Mouse (Mus musculus) forebrain, embryonic 15.5 days (tissue): ENCODE data around the gene Mbnl1. TPM values are rescaled to one million over a fixed set of nuclear protein-coding genes. Genes with fewer than 3 reads are reported as not detected.

Experiments used
- ATAC-seq: fragments of 200-750 bp; cut with Nextera tagmentation; replicated peaks from 2 replicates; pipeline ENCODE4 v1.8.0; 2017; ENCODE audit warnings: mild to moderate bottlenecking, moderate TSS enrichment, moderate library complexity
- H3K27ac ChIP-seq: fragments of 300-500 bp; sonication (generic); replicated peaks from 2 replicates; pipeline ENCODE4 v1.5.1; 2015; ENCODE audit warnings: mild to moderate bottlenecking, inconsistent platforms
- H3K27me3 ChIP-seq: fragments of 300-500 bp; sonication (generic); 2 replicates; pipeline ENCODE4 v1.6.1; 2015; ENCODE audit warnings: inconsistent platforms
- H3K36me3 ChIP-seq: fragments of 300-500 bp; sonication (generic); 2 replicates; pipeline ENCODE4 v1.6.1; 2015; ENCODE audit warnings: mild to moderate bottlenecking, inconsistent platforms
- H3K4me1 ChIP-seq: fragments of 300-500 bp; sonication (generic); 2 replicates; pipeline ENCODE4 v1.6.1; 2015; ENCODE audit warnings: inconsistent platforms
- H3K4me2 ChIP-seq: fragments of 300-500 bp; sonication (generic); replicated peaks from 2 replicates; pipeline ENCODE4 v1.6.1; 2015; ENCODE audit warnings: mild to moderate bottlenecking, inconsistent platforms
- H3K4me3 ChIP-seq: fragments of 300-500 bp; sonication (generic); 2 replicates; pipeline ENCODE4 v1.5.1; 2015; ENCODE audit warnings: mild to moderate bottlenecking, inconsistent platforms
- H3K9ac ChIP-seq: fragments of 300-500 bp; sonication (generic); replicated peaks from 2 replicates; pipeline ENCODE4 v1.6.1; 2015; ENCODE audit warnings: mild to moderate bottlenecking, inconsistent platforms
- H3K9me3 ChIP-seq: fragments of 300-500 bp; sonication (generic); 2 replicates; pipeline ENCODE4 v1.6.1; 2016; ENCODE audit warnings: inconsistent platforms
- WGBS: fragments of 180-500 bp; shearing (Covaris S2); methylation state at CpG from one replicate; pipeline ENCODE4 v1.1.7; 2015; ENCODE audit warnings: mixed read lengths; 5-methylcytosine and 5-hydroxymethylcytosine counted together
- polyA plus RNA-seq: library from polyadenylated mRNA; unstranded; fragments of >200 nt; fragmentation: Nextera tagmentation; extraction: Ambion mirVana; gene quantifications from 2 replicates; pipeline ENCODE4 v1.2.1, GENCODE M21; 2015

Mbnl1 gene
- polyA plus RNA-seq, 1 experiment from 2014 or later: 44.0 TPM

GRCm38 (mm10) chr3:60580699-60581098 is 108.1 kb downstream of the Mbnl1 start:
- whole genome bisulfite sequencing: 63% methylated on average over 5 of the region's 5 CpGs
- no peak overlapping the region for H3K9ac ChIP-seq
- no peaks in the 10 kb centered on the region for H3K36me3 ChIP-seq
- H3K4me2 ChIP-seq: no peak overlapping the region
- ATAC-seq: no peak
- H3K4me1 ChIP-seq: peaks cover 21% of the 10 kb centered on the region; the same call in 1 of the 2 replicates
- no peak overlapping the region for H3K4me3 ChIP-seq
- H3K27ac ChIP-seq: no peak overlapping the region
- no peaks in the 10 kb centered on the region for H3K9me3 ChIP-seq
- no peaks in the 10 kb centered on the region for H3K27me3 ChIP-seq

- no peaks in the 10 kb centered on the region for H3K9me3 ChIP-seq
- no peak overlapping the region for H3K9ac ChIP-seq
- WGBS: 31% methylated on average over 3 of the region's 3 CpGs
- H3K4me3 ChIP-seq: no peak overlapping the region
- no peaks in the 10 kb centered on the region for H3K36me3 ChIP-seq
- H3K4me2 ChIP-seq: no peak overlapping the region
- no peak for ATAC-seq
- no peak overlapping the region for H3K27ac ChIP-seq
- H3K27me3 ChIP-seq: no peaks in the 10 kb centered on the region
- H3K4me1 ChIP-seq: peaks cover 14% of the 10 kb centered on the region; the same call in 1 of the 2 replicates
Observed at GRCm38 (mm10) chr3:60582154-60582553, 109.5 kb downstream of the Mbnl1 start.

- WGBS: 47% methylated on average over 1 of the region's 1 CpGs
- no peak for ATAC-seq
Observed at GRCm38 (mm10) chr3:60582620-60583019, 110.0 kb downstream of the Mbnl1 start.

GRCm38 (mm10) chr3:60584704-60585103 is 112.1 kb downstream of the Mbnl1 start:
- 96% methylated on average over 3 of the region's 3 CpGs for WGBS
- H3K9ac ChIP-seq: no peak overlapping the region
- ATAC-seq: no peak
- no peak overlapping the region for H3K4me3 ChIP-seq
- H3K4me1 ChIP-seq: 0 out of 2 replicates have a peak, but pooled peaks cover 6% of the 10 kb centered on the region
- no peaks in the 10 kb centered on the region for H3K36me3 ChIP-seq
- no peaks in the 10 kb centered on the region for H3K27me3 ChIP-seq
- no peak overlapping the region for H3K4me2 ChIP-seq
- H3K9me3 ChIP-seq: no peaks in the 10 kb centered on the region
- no peak overlapping the region for H3K27ac ChIP-seq

More at GRCm38 (mm10) chr3:60582620-60583019, 110.0 kb downstream of the Mbnl1 start:
- Histone ChIP-seq H3K27ac (no peak overlapping the region), H3K4me1 (peaks cover 10% of the 10 kb centered on the region; the same call in 1 of the 2 replicates), H3K9ac (no peak overlapping the region), H3K36me3 (no peaks in the 10 kb centered on the region), H3K27me3 (no peaks in the 10 kb centered on the region), H3K9me3 (no peaks in the 10 kb centered on the region), H3K4me2 (no peak overlapping the region), H3K4me3 (no peak overlapping the region)

GRCm38 (mm10) chr3:60586046-60586445 is 113.4 kb downstream of the Mbnl1 start:
- ATAC-seq: no peak
- no peaks in the 10 kb centered on the region for H3K27me3 ChIP-seq
- no peak overlapping the region for H3K27ac ChIP-seq
- no peaks in the 10 kb centered on the region for H3K9me3 ChIP-seq
- whole genome bisulfite sequencing: 93% methylated on average over 3 of the region's 3 CpGs
- H3K4me1 ChIP-seq: 0 out of 2 replicates have a peak, but pooled peaks cover 6% of the 10 kb centered on the region
- no peaks in the 10 kb centered on the region for H3K36me3 ChIP-seq
- H3K4me3 ChIP-seq: no peak overlapping the region
- no peak overlapping the region for H3K4me2 ChIP-seq
- no peak overlapping the region for H3K9ac ChIP-seq

GRCm38 (mm10) chr3:60587149-60587548 is 114.5 kb downstream of the Mbnl1 start:
- no peak overlapping the region for H3K4me3 ChIP-seq
- H3K36me3 ChIP-seq: no peaks in the 10 kb centered on the region
- H3K27ac ChIP-seq: no peak overlapping the region
- H3K9ac ChIP-seq: no peak overlapping the region
- 66% methylated on average over 4 of the region's 4 CpGs for WGBS
- 0 out of 2 replicates have a peak, but pooled peaks cover 5% of the 10 kb centered on the region for H3K4me1 ChIP-seq
- H3K27me3 ChIP-seq: no peaks in the 10 kb centered on the region
- H3K4me2 ChIP-seq: no peak overlapping the region
- H3K9me3 ChIP-seq: no peaks in the 10 kb centered on the region
- no peak for ATAC-seq

GRCm38 (mm10) chr3:60589361-60589760 is 116.7 kb downstream of the Mbnl1 start:
- 86% methylated on average over 3 of the region's 3 CpGs for WGBS
- Histone ChIP-seq H3K36me3 (no peaks in the 10 kb centered on the region), H3K27ac (no peak overlapping the region), H3K9me3 (no peaks in the 10 kb centered on the region), H3K27me3 (no peaks in the 10 kb centered on the region), H3K4me2 (no peak overlapping the region), H3K4me1 (no peaks in the 10 kb centered on the region), H3K4me3 (no peak overlapping the region), H3K9ac (no peak overlapping the region)
- no peak for ATAC-seq

GRCm38 (mm10) chr3:60595606-60596005 is 123.0 kb downstream of the Mbnl1 start:
- no peak overlapping the region for H3K27ac ChIP-seq
- no peak overlapping the region for H3K4me2 ChIP-seq
- ATAC-seq: no peak
- no peak overlapping the region for H3K9ac ChIP-seq
- no peak overlapping the region for H3K4me3 ChIP-seq
- WGBS: 94% methylated on average over 10 of the region's 10 CpGs
- H3K4me1 ChIP-seq: no peaks in the 10 kb centered on the region
- H3K36me3 ChIP-seq: no peaks in the 10 kb centered on the region
- H3K27me3 ChIP-seq: no peaks in the 10 kb centered on the region
- H3K9me3 ChIP-seq: no peaks in the 10 kb centered on the region

DNA sequence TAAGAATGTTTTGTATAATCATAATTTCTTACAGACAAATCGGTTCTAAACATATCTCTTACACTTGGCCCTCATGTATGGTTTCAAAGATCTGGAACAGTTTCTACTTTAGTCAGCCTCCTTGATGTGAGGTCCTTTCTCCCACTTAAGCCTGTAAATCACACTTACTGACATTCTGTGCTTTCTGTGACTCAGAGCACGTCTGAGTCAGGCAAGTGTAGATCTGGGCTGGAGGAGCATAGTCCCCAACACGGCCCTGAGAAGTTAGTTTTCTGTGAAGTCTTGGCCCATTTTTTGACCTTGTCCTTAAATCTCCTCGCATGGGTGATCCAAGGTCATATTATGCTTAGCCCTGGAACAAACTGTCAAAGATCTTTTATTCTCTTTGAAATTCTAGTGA is 124.4 kb downstream of the Mbnl1 start:
- no peak overlapping the region for H3K27ac ChIP-seq
- H3K36me3 ChIP-seq: no peaks in the 10 kb centered on the region
- H3K4me3 ChIP-seq: no peak overlapping the region
- no peak overlapping the region for H3K9ac ChIP-seq
- no peaks in the 10 kb centered on the region for H3K9me3 ChIP-seq
- 87% methylated on average over 4 of the region's 4 CpGs for WGBS
- no peaks in the 10 kb centered on the region for H3K27me3 ChIP-seq
- no peak overlapping the region for H3K4me2 ChIP-seq
- ATAC-seq: no peak
- H3K4me1 ChIP-seq: no peaks in the 10 kb centered on the region

GRCm38 (mm10) chr3:60601686-60602085 is 129.1 kb downstream of the Mbnl1 start:
- H3K9ac ChIP-seq: no peak overlapping the region
- peak; percentile 63 for ATAC-seq
- H3K4me2 ChIP-seq: no peak overlapping the region
- H3K9me3 ChIP-seq: no peaks in the 10 kb centered on the region
- H3K36me3 ChIP-seq: no peaks in the 10 kb centered on the region
- H3K4me3 ChIP-seq: no peak overlapping the region
- no peak overlapping the region for H3K27ac ChIP-seq
- H3K4me1 ChIP-seq: no peaks in the 10 kb centered on the region
- WGBS: 25% methylated on average over 4 of the region's 4 CpGs
- H3K27me3 ChIP-seq: no peaks in the 10 kb centered on the region

GRCm38 (mm10) chr3:60602923-60603549 is 130.4 kb downstream of the Mbnl1 start:
- H3K27ac ChIP-seq: no peak overlapping the region
- no peak overlapping the region for H3K4me2 ChIP-seq
- no peaks in the 10 kb centered on the region for H3K27me3 ChIP-seq
- no peak overlapping the region for H3K4me3 ChIP-seq
- no peaks in the 10 kb centered on the region for H3K4me1 ChIP-seq
- H3K36me3 ChIP-seq: no peaks in the 10 kb centered on the region
- no peak for ATAC-seq
- WGBS: 90% methylated on average over 4 of the region's 4 CpGs
- no peaks in the 10 kb centered on the region for H3K9me3 ChIP-seq
- no peak overlapping the region for H3K9ac ChIP-seq

- 93% methylated on average over 4 of the region's 4 CpGs for WGBS
- H3K4me1 ChIP-seq: no peaks in the 10 kb centered on the region
- H3K4me2 ChIP-seq: no peak overlapping the region
- no peak for ATAC-seq
- H3K4me3 ChIP-seq: no peak overlapping the region
- H3K9ac ChIP-seq: no peak overlapping the region
- H3K36me3 ChIP-seq: no peaks in the 10 kb centered on the region
- H3K9me3 ChIP-seq: no peaks in the 10 kb centered on the region
- no peaks in the 10 kb centered on the region for H3K27me3 ChIP-seq
- H3K27ac ChIP-seq: no peak overlapping the region
Observed at GRCm38 (mm10) chr3:60603637-60604036, 131.0 kb downstream of the Mbnl1 start.

GRCm38 (mm10) chr3:60604205-60604604 is 131.6 kb downstream of the Mbnl1 start:
- Histone ChIP-seq H3K27me3 (no peaks in the 10 kb centered on the region), H3K9ac (no peak overlapping the region), H3K4me3 (no peak overlapping the region), H3K27ac (no peak overlapping the region), H3K36me3 (no peaks in the 10 kb centered on the region), H3K4me2 (no peak overlapping the region), H3K9me3 (no peaks in the 10 kb centered on the region), H3K4me1 (no peaks in the 10 kb centered on the region)
- no peak for ATAC-seq
- 87% methylated on average over 6 of the region's 6 CpGs for WGBS
